In genomic region chr5:101932971-101933810, GRCm38 (mm10) we compare ENCODE assay signal across 8 mouse cellular contexts.
DNase-seq lines count a peak whose midpoint lies in the region; ATAC-seq and TF ChIP-seq lines count a peak whose summit lies in the region.
"Had no signal": no experiment of that assay in that cellular context is flagged by ENCODE, and none has a peak within 500 bp of the region (broad histone marks: within the 10 kb centered on the region; RNA-seq: fewer than 3 reads in every experiment).

No protein-coding gene starts in this region.

- no peak overlapping the region for H3K9ac ChIP-seq in heart, embryonic 12.5 days

- H3K36me3 ChIP-seq in kidney, adult 2 months (ENCODE audit: control insufficient read depth, insufficient read depth, low read length): no peaks in the 10 kb centered on the region; the same call in none of the 2 replicates
- H3K36me3 ChIP-seq in heart, embryonic 12.5 days: peaks cover 62% of the 10 kb centered on the region

- H3K4me3 ChIP-seq in kidney, adult 2 months (ENCODE audit: insufficient read depth, low read depth, low read length): no peak overlapping the region
- H3K4me3 ChIP-seq in heart, embryonic 12.5 days: no peak overlapping the region

- no peaks in the 10 kb centered on the region for H3K27me3 ChIP-seq in kidney, adult 2 months (replicated peaks; ENCODE audit: control insufficient read depth, insufficient read depth, low read length)
- no peaks in the 10 kb centered on the region for H3K27me3 ChIP-seq in heart, embryonic 12.5 days (replicated peaks)

- WGBS in kidney, adult 2 months: 61% methylated on average over 15 of the region's 15 CpGs
- WGBS in heart, embryonic 12.5 days: 72% methylated on average over 15 of the region's 15 CpGs

- no peak for TF ChIP-seq POLR2A in kidney, adult 2 months (IDR thresholded peaks at IDR 0.05; ENCODE audit: low read depth, low read length)

- H3K27ac ChIP-seq in kidney, adult 2 months (ENCODE audit: insufficient read depth, low read depth, low read length): 0 out of 2 replicates have a peak overlapping the region, but pooled peaks have one; percentile 34
- H3K27ac ChIP-seq in heart, embryonic 12.5 days (ENCODE audit: poor library complexity, severe bottlenecking): peak overlapping the region; percentile 68

- H3K4me1 ChIP-seq in kidney, adult 2 months (ENCODE audit: control insufficient read depth, insufficient read depth, low read length): no peaks in the 10 kb centered on the region
- H3K4me1 ChIP-seq in heart, embryonic 12.5 days (replicated peaks): peaks cover 15% of the 10 kb centered on the region

- TF ChIP-seq CTCF in kidney, adult 2 months (conservative IDR thresholded peaks at IDR 0.05; ENCODE audit: insufficient read depth, insufficient read length, low read depth, low read length): no peak

- peak; percentile 41 for DNase-seq in kidney, adult 2 months
- DNase-seq in kidney, postnatal 14 days: no peak
- DNase-seq in brain, embryonic 18.5 days (ENCODE audit: low read depth, low spot score): peak; percentile 12
- DNase-seq in lung, postnatal 10 days: peak; percentile 86
- no peak for DNase-seq in adrenal gland, adult (ENCODE audit: inconsistent age in 2 of 2, low spot score in 1 of 2)
- no peak for DNase-seq in spleen, postnatal 4 days (ENCODE audit: low spot score in 2 of 2)
- DNase-seq: cerebellum, adult 11 months had no signal

- 0 out of 2 replicates have a peak, but pooled peaks cover 2% of the 10 kb centered on the region for H3K9me3 ChIP-seq in heart, embryonic 12.5 days (replicated peaks)

- H3K4me2 ChIP-seq in heart, embryonic 12.5 days: no peak overlapping the region

- ATAC-seq in heart, embryonic 12.5 days (ENCODE audit: insufficient number of reproducible peaks, low FRiP score): no peak

Comparison
In these comparisons a context has a peak if more than half of its experiments do, and no peak if none do; other contexts are left out.
1. DNase-seq: peak in kidney, adult 2 months (single experiment), brain, embryonic 18.5 days (single experiment) and lung, postnatal 10 days (single experiment); none in kidney, postnatal 14 days (single experiment), adrenal gland, adult (0 of 2) and spleen, postnatal 4 days (0 of 2).